Mouse (Mus musculus) cortical plate, adult 2 months (tissue): Measurements from ENCODE around the gene 2610042L04Rik. TPM values are rescaled to one million over a fixed set of nuclear protein-coding genes. Genes with fewer than 3 reads are reported as not detected.
"Not testable (repeated sequence)": the region's sequence is repeated elsewhere in the genome, so short reads cannot be mapped to it uniquely, and the experiment has no call there.

Experiments
- H3K27ac ChIP-seq: fragments of 200-500 bp; 2 replicates; pipeline ENCODE4 v1.5.1; 2012; ENCODE audit warnings: low read length, control low read depth, inconsistent platforms; ENCODE audit not compliant: insufficient read depth
- H3K4me1 ChIP-seq: fragments of 200-500 bp; 2 replicates; pipeline ENCODE4 v1.6.1; 2011; ENCODE audit warnings: low read length; ENCODE audit not compliant: control insufficient read depth, insufficient read depth
- H3K4me3 ChIP-seq: fragments of 200-500 bp; 2 replicates; pipeline ENCODE4 v1.5.1; 2011; ENCODE audit warnings: mild to moderate bottlenecking, low read length, control low read depth; ENCODE audit not compliant: insufficient read depth
- CTCF ChIP-seq: fragments of 200-500 bp; IDR thresholded peaks from 2 replicates; pipeline ENCODE4 v1.5.1; 2011; ENCODE audit warnings: mild to moderate bottlenecking, control low read depth, low read length; ENCODE audit not compliant: insufficient read depth; ENCODE audit errors: extremely low read depth
- polyA plus RNA-seq: library from polyadenylated mRNA; depleted of rRNA; stranded (reverse); fragments of >200 nt; gene quantifications from 2 replicates; pipeline ENCODE4 v1.2.3, GENCODE M21; 2012; rRNA removed

The 2610042L04Rik gene
- polyA plus RNA-seq: 0.50 and 0.81 TPM in 2 replicates

- H3K4me3 ChIP-seq: peak within 1 kb of the TSS; percentile 31; the same call in 1 of the 2 replicates
- not testable (repeated sequence) for H3K4me1 ChIP-seq, H3K27ac ChIP-seq
Observed at GRCm38 (mm10) chr14:4334476-4335080, at the start of gene 2610042L04Rik. Gene 2610042L04Rik, plus strand, starts transcription at chr14:4334763.

DNA sequence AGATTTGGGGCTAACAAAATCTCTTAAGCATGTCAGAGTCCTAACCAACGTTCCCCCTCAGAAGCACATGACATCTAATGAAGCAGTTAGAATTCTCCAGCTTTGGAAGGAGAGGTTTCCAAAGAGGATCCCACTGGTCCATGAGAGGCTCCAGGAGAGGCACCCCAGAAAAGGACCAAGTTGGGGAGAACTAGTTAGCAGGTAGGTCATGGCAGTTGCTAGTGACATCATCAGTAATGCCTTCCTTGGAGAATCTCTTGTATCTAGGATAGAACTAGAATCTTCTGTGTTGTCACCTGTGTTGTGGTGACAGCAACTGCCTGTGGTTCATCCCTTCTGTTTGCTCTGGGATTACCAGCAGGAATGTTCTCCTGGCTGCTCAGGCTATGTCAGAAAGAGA is 17.6 kb upstream of the 2610042L04Rik start, which contains the start of gene Gm3149:
TSS of gene Gm3149 (plus strand) at position 301 of the 400 bp plus-strand sequence.
- not testable (repeated sequence) for H3K4me1 ChIP-seq, H3K4me3 ChIP-seq, H3K27ac ChIP-seq

DNA sequence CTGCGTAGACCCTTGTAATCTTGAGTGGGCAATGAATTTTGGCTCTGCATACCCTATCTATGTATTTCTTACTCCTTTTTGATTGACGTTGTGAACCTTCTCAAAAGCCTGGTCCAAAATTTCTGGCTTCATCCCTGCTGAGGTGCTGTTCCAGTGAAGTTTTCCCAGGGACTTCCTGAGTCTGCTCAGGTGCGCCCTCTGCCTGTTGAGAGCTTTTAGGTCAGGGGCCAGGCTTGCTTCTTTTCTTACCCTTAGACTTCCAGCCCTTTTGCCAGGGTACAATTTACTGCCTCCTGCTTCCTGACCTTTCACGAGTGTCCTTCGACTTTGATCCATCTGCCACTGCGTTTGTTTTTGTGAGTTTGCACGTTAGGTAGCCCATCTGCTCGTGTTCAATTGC is 943 bp downstream of the 2610042L04Rik start:
- H3K4me3 ChIP-seq, H3K27ac ChIP-seq, H3K4me1 ChIP-seq: not testable (repeated sequence)
- peak; percentile 3; the same call in 1 of the 2 replicates for TF ChIP-seq CTCF

DNA sequence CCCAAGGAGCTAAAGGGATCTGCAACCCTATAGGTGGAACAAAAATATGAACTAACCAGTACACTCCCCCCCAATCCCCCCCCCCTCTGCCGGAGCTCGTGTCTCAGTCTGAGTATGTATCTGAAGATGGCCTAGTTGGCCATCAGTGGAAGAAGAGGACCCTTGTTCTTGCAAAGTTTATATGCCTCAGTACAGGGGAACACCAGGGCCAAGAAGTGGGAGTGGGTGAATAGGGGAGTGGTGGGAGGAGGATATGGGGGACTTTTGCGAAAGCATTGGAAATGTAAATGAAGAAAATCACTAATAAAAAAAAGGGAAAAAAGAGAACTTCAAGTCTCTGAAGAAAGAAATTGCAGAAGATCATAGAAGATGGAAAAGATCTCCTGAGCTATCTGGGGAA is 34.4 kb downstream of the 2610042L04Rik start:
- not testable (repeated sequence) for H3K27ac ChIP-seq, H3K4me1 ChIP-seq, H3K4me3 ChIP-seq

DNA sequence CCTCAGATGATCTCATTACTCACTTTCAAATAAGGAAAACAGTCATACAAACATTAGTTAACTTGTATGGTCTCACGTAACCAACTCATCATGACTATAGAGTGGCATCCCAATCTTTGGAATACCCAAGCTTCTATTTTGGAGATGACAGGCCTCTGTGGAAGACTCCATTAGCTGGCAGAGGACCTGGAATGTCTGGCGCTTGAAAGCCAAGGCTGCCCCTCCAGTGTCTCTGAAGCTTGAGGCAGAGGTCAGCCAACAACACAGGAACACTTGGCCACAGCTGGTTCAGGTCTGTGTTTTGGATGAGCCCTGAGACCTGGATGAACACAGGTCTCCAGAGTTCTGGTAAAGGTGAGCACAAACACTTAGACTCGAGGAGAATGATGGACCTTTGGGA is 35.1 kb downstream of the 2610042L04Rik start:
- not testable (repeated sequence) for H3K4me3 ChIP-seq, H3K27ac ChIP-seq

GRCm38 (mm10) chr14:4377871-4378270 is 43.3 kb downstream of the 2610042L04Rik start:
- H3K4me3 ChIP-seq, H3K4me1 ChIP-seq, H3K27ac ChIP-seq: not testable (repeated sequence)

More for the DNA sequence above, 35.1 kb downstream of the 2610042L04Rik start:
- not testable (repeated sequence) for H3K4me1 ChIP-seq

DNA sequence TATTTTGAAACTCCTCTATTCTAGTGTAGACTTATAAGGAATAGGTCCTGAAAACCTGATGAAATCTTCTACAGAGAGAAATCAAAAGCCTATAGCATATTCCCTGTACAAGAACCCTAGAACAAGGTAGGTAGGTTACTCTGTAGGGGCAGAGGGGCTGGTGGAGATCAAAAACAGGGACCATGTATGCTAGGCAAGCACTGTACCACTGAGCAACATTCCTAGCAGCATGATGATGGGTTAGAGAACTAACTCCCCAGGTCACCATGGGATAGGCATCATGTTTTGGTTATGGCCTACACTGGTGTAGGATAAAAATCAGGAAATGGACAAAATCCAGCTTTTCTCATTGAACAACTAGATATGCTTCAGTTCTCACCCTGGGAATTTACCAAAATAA is 51.0 kb downstream of the 2610042L04Rik start:
- H3K27ac ChIP-seq, H3K4me1 ChIP-seq, H3K4me3 ChIP-seq: not testable (repeated sequence)

DNA sequence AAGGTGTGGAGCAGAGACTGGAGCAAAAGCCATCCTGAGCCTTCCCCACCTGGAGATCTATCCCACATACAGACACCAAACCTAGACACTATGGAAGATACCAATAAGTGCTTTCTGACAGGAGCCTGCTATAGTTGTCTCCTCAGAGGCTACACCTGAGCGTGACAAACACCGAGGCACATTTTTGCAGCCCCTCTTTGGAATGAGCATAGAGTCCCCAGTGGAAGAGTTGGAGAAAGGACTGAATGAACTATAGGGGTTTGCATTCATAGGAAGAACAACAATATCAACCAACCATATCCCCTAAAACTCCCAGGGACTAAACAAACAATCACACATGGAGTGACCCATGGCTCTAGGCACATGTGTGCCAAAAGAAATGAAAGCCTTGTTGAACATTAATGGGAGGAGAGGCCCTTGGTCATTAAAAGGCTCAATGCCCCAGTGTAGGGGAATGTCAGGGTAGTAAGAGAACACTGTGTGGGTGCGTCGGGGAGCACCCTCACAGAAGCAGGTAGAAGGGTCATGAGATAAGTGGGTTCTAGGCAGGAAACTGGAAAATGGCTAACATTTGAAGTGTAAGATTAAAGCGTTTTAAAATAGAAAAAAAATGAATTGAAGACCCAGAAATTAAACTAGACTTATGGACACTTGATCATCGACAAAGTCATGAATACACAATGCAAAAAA is 58.4 kb downstream of the 2610042L04Rik start:
- not testable (repeated sequence) for H3K4me1 ChIP-seq, H3K27ac ChIP-seq, H3K4me3 ChIP-seq

- H3K27ac ChIP-seq, H3K4me1 ChIP-seq, H3K4me3 ChIP-seq: not testable (repeated sequence)
Observed at GRCm38 (mm10) chr14:4397226-4397625, 62.7 kb downstream of the 2610042L04Rik start, which contains the start of gene Gm3159. Gene Gm3159, plus strand, starts transcription at chr14:4397526.

DNA sequence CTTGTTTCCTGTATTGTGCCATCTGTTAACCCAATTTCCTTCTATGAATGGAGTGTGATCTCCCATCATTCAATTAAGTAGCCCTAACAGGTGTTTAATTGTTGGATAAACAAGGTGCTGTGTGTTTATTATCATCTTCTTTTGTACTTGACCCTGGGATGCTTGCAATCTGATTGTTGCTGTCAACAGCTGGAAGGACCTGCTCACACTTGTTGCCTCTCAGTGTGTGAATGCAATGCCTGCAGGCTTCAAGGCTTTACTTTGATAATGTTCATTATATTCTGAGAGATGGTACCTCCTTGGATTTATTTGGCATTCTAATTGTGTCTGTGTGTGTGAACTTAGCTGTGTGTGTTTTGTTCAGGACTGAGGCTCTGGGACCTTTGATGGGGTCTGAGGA is 64.1 kb downstream of the 2610042L04Rik start:
- H3K27ac ChIP-seq, H3K4me1 ChIP-seq, H3K4me3 ChIP-seq: not testable (repeated sequence)

DNA sequence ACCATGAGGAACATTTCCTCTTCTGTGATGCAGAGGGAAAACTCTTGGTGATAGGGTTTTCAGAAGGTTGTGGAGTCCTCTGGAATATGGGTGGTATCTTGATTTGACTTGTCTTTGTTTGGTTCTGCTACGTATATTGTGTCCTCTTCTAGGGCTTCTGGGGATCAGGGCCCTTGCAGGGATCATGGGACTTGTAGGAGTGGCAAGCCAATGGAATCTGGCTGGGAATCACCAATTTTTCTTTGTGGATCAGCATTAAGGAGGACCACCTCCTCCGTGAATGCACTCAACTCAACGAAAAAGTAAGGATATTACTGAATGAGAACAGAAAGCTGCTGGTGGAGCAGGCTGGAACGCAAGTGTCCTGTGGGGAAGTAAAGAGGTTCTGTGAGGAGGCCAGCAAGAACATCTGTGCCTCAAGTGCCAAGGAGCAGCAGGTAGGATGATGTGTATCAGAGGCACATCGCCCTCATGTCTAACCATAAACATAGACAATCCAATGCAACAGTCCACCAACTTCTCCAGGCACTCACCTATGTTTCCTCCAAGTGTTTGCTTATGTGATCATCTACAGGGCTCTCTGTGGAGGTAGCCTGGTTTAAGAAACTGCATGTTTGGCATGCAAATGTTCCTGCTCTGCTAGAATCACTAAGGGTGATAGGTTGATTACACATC is 65.7 kb downstream of the 2610042L04Rik start:
- H3K4me1 ChIP-seq, H3K4me3 ChIP-seq, H3K27ac ChIP-seq: not testable (repeated sequence)

DNA sequence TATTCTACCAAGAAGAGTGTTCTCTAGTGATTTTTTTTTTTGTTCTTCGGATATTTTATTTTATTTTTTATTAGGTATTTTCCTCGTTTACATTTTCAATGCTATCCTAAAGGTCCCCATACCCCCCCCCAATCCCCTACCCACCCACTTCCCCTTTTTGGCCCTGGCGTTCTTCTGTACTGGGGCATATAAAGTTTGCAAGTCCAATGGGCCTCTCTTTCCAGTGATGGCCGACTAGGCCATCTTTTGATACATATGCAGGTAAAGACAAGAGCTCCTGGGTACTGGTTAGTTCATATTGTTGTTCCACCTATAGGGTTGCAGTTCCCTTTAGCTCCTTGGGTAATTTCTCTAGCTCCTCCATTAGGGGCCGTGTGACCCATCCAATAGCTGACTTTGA is 66.7 kb downstream of the 2610042L04Rik start:
- H3K4me1 ChIP-seq, H3K4me3 ChIP-seq, H3K27ac ChIP-seq: not testable (repeated sequence)

DNA sequence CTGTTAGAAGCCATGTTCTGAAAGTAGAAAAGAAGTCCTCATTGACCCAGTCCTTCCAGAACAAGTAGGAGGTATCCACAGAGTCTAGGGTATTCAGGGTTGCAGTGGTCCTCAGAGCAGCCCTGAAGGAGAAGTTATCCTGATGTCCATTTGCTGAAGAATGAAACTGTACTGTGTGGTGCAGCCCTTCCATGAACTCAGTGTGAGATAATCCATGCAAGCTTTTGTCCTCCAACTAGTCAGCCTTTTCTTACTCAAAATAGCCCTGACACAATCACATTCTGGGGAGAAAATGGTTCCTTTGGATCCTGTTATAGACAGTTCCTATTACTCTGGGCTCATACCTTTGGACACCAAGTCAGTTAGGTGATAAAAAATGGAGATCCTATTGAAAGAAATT is 69.3 kb downstream of the 2610042L04Rik start:
- H3K27ac ChIP-seq, H3K4me1 ChIP-seq, H3K4me3 ChIP-seq: not testable (repeated sequence)
